Mouse (Mus musculus): ENCODE data around the gene Rad50. TPM values are rescaled to one million over a fixed set of nuclear protein-coding genes. Genes with fewer than 3 reads are reported as not detected.

Rad50 gene
- polyA plus RNA-seq, 1 experiment from 2014 or later: 19.1 TPM

DNA sequence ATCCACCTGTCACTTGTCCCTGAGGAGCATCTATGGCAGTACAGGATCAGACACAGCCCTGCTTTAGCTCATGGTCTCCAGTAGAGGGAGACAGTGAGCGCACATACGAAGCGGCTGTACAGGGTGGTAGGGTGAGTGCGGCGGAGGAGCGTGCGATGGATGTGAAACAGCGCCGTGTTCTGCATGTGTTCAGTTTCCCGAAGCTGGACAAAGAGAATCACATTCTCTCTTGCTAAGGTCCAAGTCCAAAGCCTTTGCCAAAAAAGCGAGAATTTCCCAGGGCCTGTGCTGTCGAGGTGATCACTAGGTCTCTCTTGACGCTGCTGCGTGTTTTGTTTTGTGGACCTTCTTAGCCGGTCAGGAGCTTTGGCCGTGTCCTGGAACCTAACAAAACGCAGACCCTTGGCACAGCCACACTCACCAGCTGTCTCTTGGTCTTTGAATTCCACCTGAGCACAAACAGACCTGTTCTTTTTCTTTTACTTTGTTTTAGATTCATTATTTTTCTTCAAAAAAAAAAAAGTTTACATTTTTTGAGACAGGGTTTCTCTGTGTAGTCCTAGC is 28.6 kb upstream of the Rad50 start:
- no peak for ATAC-seq (ENCODE audit: extremely low read depth, insufficient number of reproducible peaks, low FRiP score, low TSS enrichment)
- 26% methylated on average over 17 of the region's 17 CpGs for WGBS
- Histone ChIP-seq H3K27ac (replicated peaks) (no peak overlapping the region), H3K9me3 (no peaks in the 10 kb centered on the region), H3K4me2 (peak overlapping the region; percentile 65), H3K4me3 (peak overlapping the region; percentile 33), H3K36me3 (no peaks in the 10 kb centered on the region), H3K9ac (peak overlapping the region; percentile 61; the same call in 1 of the 2 replicates), H3K4me1 (no peaks in the 10 kb centered on the region), H3K27me3 (replicated peaks) (no peaks in the 10 kb centered on the region)

- Histone ChIP-seq H3K4me1 (no peaks in the 10 kb centered on the region), H3K9me3 (no peaks in the 10 kb centered on the region), H3K27me3 (replicated peaks) (no peaks in the 10 kb centered on the region), H3K4me3 (no peak overlapping the region), H3K36me3 (no peaks in the 10 kb centered on the region), H3K4me2 (no peak overlapping the region), H3K27ac (replicated peaks) (no peak overlapping the region), H3K9ac (no peak overlapping the region)
- no peak for ATAC-seq (ENCODE audit: extremely low read depth, insufficient number of reproducible peaks, low FRiP score, low TSS enrichment)
- WGBS: 62% methylated on average over 18 of the region's 18 CpGs
These were observed 28.0 kb upstream of the Rad50 start for GRCm38 (mm10) chr11:53734970-53735681.

DNA sequence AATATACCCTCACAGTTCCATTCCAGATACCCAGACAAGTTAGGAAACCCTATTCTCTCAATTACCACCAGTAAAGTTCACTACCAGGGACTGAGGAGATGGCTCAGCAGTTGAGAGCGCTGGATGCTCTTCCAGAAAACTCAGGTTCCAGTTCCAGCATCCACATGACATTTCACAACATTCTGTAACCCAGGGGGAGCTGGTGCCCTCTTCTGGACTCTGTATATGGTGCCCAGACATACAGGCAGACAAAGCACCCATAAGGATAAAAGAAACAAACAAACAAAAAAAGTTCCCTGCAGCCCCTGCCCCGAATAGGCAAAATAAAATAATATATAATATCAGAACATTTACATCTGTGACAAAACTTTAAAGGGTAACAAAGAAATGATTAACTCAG is 27.3 kb upstream of the Rad50 start:
- no peak overlapping the region for H3K9ac ChIP-seq
- no peak for ATAC-seq (ENCODE audit: extremely low read depth, insufficient number of reproducible peaks, low FRiP score, low TSS enrichment)
- H3K27me3 ChIP-seq (replicated peaks): no peaks in the 10 kb centered on the region
- no peak overlapping the region for H3K4me2 ChIP-seq
- no peak overlapping the region for H3K27ac ChIP-seq (replicated peaks)
- H3K9me3 ChIP-seq: no peaks in the 10 kb centered on the region
- 76% methylated on average over 2 of the region's 2 CpGs for WGBS
- H3K4me3 ChIP-seq: no peak overlapping the region
- H3K36me3 ChIP-seq: no peaks in the 10 kb centered on the region
- no peaks in the 10 kb centered on the region for H3K4me1 ChIP-seq

- Histone ChIP-seq H3K4me3 (no peak overlapping the region), H3K36me3 (no peaks in the 10 kb centered on the region), H3K27me3 (replicated peaks) (no peaks in the 10 kb centered on the region), H3K4me2 (no peak overlapping the region), H3K27ac (replicated peaks) (no peak overlapping the region), H3K9me3 (no peaks in the 10 kb centered on the region), H3K4me1 (no peaks in the 10 kb centered on the region), H3K9ac (no peak overlapping the region)
- ATAC-seq (ENCODE audit: extremely low read depth, insufficient number of reproducible peaks, low FRiP score, low TSS enrichment): no peak
- 79% methylated on average over 7 of the region's 7 CpGs for WGBS
These were observed 26.7 kb upstream of the Rad50 start for GRCm38 (mm10) chr11:53733824-53734223.

GRCm38 (mm10) chr11:53732244-53732643 is 25.1 kb upstream of the Rad50 start:
- Histone ChIP-seq H3K4me3 (no peak overlapping the region), H3K27ac (replicated peaks) (no peak overlapping the region), H3K4me2 (no peak overlapping the region), H3K9me3 (no peaks in the 10 kb centered on the region), H3K4me1 (no peaks in the 10 kb centered on the region), H3K36me3 (no peaks in the 10 kb centered on the region), H3K9ac (no peak overlapping the region), H3K27me3 (replicated peaks) (no peaks in the 10 kb centered on the region)
- WGBS: 77% methylated on average over 8 of the region's 8 CpGs
- no peak for ATAC-seq (ENCODE audit: extremely low read depth, insufficient number of reproducible peaks, low FRiP score, low TSS enrichment)

- H3K4me1 ChIP-seq: no peaks in the 10 kb centered on the region
- H3K27ac ChIP-seq (replicated peaks): no peak overlapping the region
- H3K9me3 ChIP-seq: no peaks in the 10 kb centered on the region
- no peak overlapping the region for H3K4me2 ChIP-seq
- ATAC-seq (ENCODE audit: extremely low read depth, insufficient number of reproducible peaks, low FRiP score, low TSS enrichment): no peak
- 87% methylated on average over 7 of the region's 7 CpGs for WGBS
- H3K9ac ChIP-seq: no peak overlapping the region
- H3K36me3 ChIP-seq: no peaks in the 10 kb centered on the region
- no peaks in the 10 kb centered on the region for H3K27me3 ChIP-seq (replicated peaks)
- H3K4me3 ChIP-seq: no peak overlapping the region
These were observed 24.3 kb upstream of the Rad50 start for GRCm38 (mm10) chr11:53731457-53731856.

GRCm38 (mm10) chr11:53720715-53721114 is 13.6 kb upstream of the Rad50 start, which contains the start of gene Il5:
Gene Il5, plus strand, starts transcription at chr11:53720794.
- Histone ChIP-seq H3K27ac (replicated peaks) (no peak within 1 kb of the TSS), H3K4me2 (no peak within 1 kb of the TSS), H3K4me3 (no peak within 1 kb of the TSS), H3K9ac (no peak within 1 kb of the TSS), H3K9me3 (no peaks in the 10 kb centered on the region), H3K27me3 (replicated peaks) (no peaks in the 10 kb centered on the region; the same call in 1 of the 2 replicates), H3K36me3 (no peaks in the 10 kb centered on the region), H3K4me1 (no peaks in the 10 kb centered on the region)
- WGBS: 76% methylated on average over 6 of the region's 6 CpGs
- ATAC-seq (ENCODE audit: extremely low read depth, insufficient number of reproducible peaks, low FRiP score, low TSS enrichment): no peak

DNA sequence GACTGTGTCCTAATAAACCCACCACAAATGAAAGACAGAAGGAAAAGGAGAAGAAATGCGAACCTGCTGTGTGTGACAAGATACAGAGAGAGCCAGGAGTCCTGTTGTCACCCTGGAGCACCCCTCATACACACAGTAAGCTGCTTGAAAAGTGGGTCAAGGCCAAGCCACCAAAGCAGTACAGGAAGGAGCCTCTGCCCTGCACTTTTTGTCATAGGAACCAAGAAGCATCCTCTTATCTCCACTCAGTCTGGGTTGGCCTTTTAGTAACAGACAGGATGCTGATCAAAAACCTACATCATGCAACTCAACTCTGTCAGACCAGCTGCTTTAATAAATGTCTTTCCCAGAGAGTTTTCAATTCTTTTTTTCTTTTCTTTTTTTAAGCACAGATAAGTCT is 12.6 kb upstream of the Rad50 start:
- Histone ChIP-seq H3K4me1 (no peaks in the 10 kb centered on the region), H3K4me3 (no peak overlapping the region), H3K4me2 (no peak overlapping the region), H3K27me3 (replicated peaks) (peaks cover 5% of the 10 kb centered on the region; the same call in 1 of the 2 replicates), H3K36me3 (no peaks in the 10 kb centered on the region), H3K9ac (no peak overlapping the region), H3K9me3 (no peaks in the 10 kb centered on the region), H3K27ac (replicated peaks) (no peak overlapping the region)
- WGBS: 71% methylated on average over 1 of the region's 1 CpGs
- ATAC-seq (ENCODE audit: extremely low read depth, insufficient number of reproducible peaks, low FRiP score, low TSS enrichment): no peak

DNA sequence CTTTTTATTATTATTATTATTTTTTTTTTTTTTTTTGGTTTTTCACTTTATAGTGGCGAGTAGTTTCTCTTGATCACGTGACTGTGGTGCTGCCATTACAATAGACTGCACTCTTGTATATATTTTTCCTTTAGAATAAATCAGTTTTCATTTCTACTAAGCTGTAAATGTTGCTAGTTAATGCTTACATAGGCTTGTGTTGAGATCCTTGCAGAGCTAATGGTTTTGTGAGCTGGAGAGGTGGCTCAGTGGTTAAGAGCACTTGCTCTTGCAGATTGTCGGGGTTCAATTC is 545 bp upstream of the Rad50 start:
- H3K4me1 ChIP-seq: peaks cover 13% of the 10 kb centered on the region
- 0 out of 2 replicates have a peak overlapping the region, but pooled peaks have one; percentile 86 for H3K27ac ChIP-seq (replicated peaks)
- peak overlapping the region; percentile 84 for H3K4me2 ChIP-seq
- peaks cover 13% of the 10 kb centered on the region; the same call in 1 of the 2 replicates for H3K36me3 ChIP-seq
- ATAC-seq (ENCODE audit: extremely low read depth, insufficient number of reproducible peaks, low FRiP score, low TSS enrichment): no peak
- 77% methylated on average over 3 of the region's 3 CpGs for WGBS
- no peaks in the 10 kb centered on the region for H3K27me3 ChIP-seq (replicated peaks)
- peak overlapping the region; percentile 92 for H3K9ac ChIP-seq
- H3K9me3 ChIP-seq: no peaks in the 10 kb centered on the region
- peak overlapping the region; percentile 82 for H3K4me3 ChIP-seq

DNA sequence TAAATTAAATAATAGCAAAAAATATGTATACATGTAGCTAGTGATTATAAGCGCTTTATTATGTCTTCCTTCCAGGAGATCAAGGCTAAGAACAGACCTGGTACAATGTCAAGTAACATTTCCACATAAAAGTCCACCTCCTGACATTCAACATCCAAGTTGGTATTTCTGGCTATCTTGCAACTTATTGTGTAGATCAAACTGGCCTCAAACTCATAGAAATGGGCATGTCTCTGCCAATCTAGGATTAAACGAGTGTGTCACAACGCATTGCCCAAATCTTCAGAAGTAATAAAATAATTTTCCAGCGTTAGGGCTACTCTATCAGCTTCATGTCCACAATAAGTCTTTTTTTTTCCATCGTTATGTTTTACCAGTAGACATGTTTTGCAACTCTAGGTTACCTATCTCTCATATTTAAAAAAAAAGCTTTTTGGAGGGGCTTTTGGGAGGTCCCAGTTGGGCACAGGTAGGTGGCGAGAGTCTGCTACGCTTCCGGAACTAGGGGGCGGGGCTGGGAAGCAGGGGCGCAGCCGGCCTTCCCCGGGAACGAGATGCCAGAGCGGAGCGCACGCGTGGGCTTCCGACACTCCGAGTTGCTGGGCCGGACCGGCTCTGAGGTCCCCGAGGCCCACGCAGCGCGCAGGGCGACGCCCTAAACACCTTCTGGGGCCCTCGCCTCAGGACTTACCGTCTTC is 734 bp downstream of the Rad50 start:
- Histone ChIP-seq H3K9ac (peak overlapping the region; percentile 92), H3K4me3 (peak overlapping the region; percentile 82), H3K4me1 (peaks cover 13% of the 10 kb centered on the region), H3K9me3 (no peaks in the 10 kb centered on the region), H3K27me3 (replicated peaks) (no peaks in the 10 kb centered on the region), H3K36me3 (peaks cover 23% of the 10 kb centered on the region), H3K27ac (replicated peaks) (peak overlapping the region; percentile 86), H3K4me2 (peak overlapping the region; percentile 84)
- 6% methylated on average over 29 of the region's 29 CpGs for whole genome bisulfite sequencing
- peak; percentile 77 for ATAC-seq (ENCODE audit: extremely low read depth, insufficient number of reproducible peaks, low FRiP score, low TSS enrichment)

- Histone ChIP-seq H3K36me3 (peaks cover 86% of the 10 kb centered on the region), H3K4me1 (no peaks in the 10 kb centered on the region), H3K4me2 (no peak overlapping the region), H3K9me3 (no peaks in the 10 kb centered on the region), H3K27me3 (replicated peaks) (no peaks in the 10 kb centered on the region), H3K4me3 (no peak overlapping the region), H3K27ac (replicated peaks) (no peak overlapping the region), H3K9ac (no peak overlapping the region)
- no peak for ATAC-seq (ENCODE audit: extremely low read depth, insufficient number of reproducible peaks, low FRiP score, low TSS enrichment)
- 86% methylated on average over 4 of the region's 4 CpGs for WGBS
These were observed 7.8 kb downstream of the Rad50 start for GRCm38 (mm10) chr11:53699351-53699750.

All from heart, embryonic 13.5 days (tissue).